Mouse (Mus musculus): Measurements from ENCODE around the gene Tmem210. TPM values are rescaled to one million over a fixed set of nuclear protein-coding genes. Genes with fewer than 3 reads are reported as not detected.

The Tmem210 gene
- total RNA-seq, 2 experiments from 2014 or later: not detected

DNA sequence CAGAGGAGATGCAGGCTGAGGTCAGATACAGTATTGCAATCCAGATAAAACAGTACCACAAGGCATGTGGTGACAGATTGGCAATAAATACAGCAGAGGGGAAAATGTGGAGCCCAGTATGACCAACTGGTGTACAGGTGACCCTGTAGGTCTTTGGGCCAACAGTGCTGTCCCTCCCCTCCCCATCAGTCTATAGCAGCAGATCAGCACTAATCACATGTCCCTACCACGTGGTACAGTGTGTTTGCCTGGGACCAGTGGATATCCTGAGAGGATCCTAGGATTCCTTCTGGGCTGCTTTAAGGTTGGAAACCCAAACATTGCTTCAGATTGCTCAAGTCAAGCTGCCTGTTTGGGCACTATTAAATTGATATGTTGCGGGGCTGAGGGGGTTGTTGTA is 45.6 kb downstream of the Tmem210 start:
- no peak for DNase-seq (ENCODE audit: low spot score in 2 of 2)

GRCm38 (mm10) chr2:25338303-25338702 is 50.4 kb downstream of the Tmem210 start:
- DNase-seq (ENCODE audit: low spot score in 2 of 2): peak in 1 of 2 experiments; percentile 48

Other genes with a start within 250 kb of the Tmem210 start
- gene Nsmf, start 233.8 kb upstream of the Tmem210 start, total RNA-seq (2021): 100 to 1,000 TPM; 950 to 953 TPM
- not detected for gene Entpd8, start 207.8 kb upstream of the Tmem210 start, total RNA-seq (2021)
- gene Noxa1, start 193.0 kb upstream of the Tmem210 start, total RNA-seq (2021): not detected
- 10 to 100 TPM; 19.5 to 21.0 TPM for gene Nrarp, start 107.4 kb upstream of the Tmem210 start, total RNA-seq (2021)
- gene Tor4a, start 91.3 kb upstream of the Tmem210 start, total RNA-seq (2021): 1 to 10 TPM; 1.9 to 2.3 TPM
- gene Nelfb, start 76.7 kb upstream of the Tmem210 start, total RNA-seq (2021): 10 to 100 TPM; 56.7 to 60.0 TPM
- under 1 TPM; 0.18 to 0.25 TPM for gene Stpg3, start 73.5 kb upstream of the Tmem210 start, total RNA-seq (2021)
- gene Fam166a, start 69.4 kb upstream of the Tmem210 start, total RNA-seq (2021): under 1 TPM in 1 of 2 experiments, not detected in 1; 0.69 TPM
- 100 to 1,000 TPM; 277 to 310 TPM for gene Tubb4b, start 63.4 kb upstream of the Tmem210 start, total RNA-seq (2021)
- not detected for gene Slc34a3, start 53.8 kb upstream of the Tmem210 start, total RNA-seq (2021)
- not detected for gene Rnf224, start 51.4 kb upstream of the Tmem210 start, total RNA-seq (2021)
- 100 to 1,000 TPM; 237 to 250 TPM for gene Rnf208, start 45.9 kb upstream of the Tmem210 start, total RNA-seq (2021)
- gene Cysrt1, start 45.7 kb upstream of the Tmem210 start, total RNA-seq (2021): not detected
- gene AL732309.1, start 41.3 kb upstream of the Tmem210 start, total RNA-seq (2021): 1 to 10 TPM; 3.8 to 3.9 TPM
- gene Tmem203, start 32.7 kb upstream of the Tmem210 start, total RNA-seq (2021): 10 to 100 TPM; 35.7 to 38.8 TPM
- 10 to 100 TPM; 21.2 to 23.1 TPM for gene Tprn, start 25.5 kb upstream of the Tmem210 start, total RNA-seq (2021)
- gene Ssna1, start 15.7 kb upstream of the Tmem210 start, total RNA-seq (2021): 10 to 100 TPM; 62.5 to 66.2 TPM
- gene Anapc2, start 15.7 kb upstream of the Tmem210 start, total RNA-seq (2021): 10 to 100 TPM; 79.8 to 84.4 TPM
- gene Lrrc26, start 1.8 kb downstream of the Tmem210 start, total RNA-seq (2021): not detected
- 100 to 1,000 TPM; 393 to 422 TPM for gene Grin1, start 31.0 kb downstream of the Tmem210 start, total RNA-seq (2021)
- gene Man1b1, start 44.2 kb downstream of the Tmem210 start, total RNA-seq (2021): 10 to 100 TPM; 59.6 to 62.4 TPM
- gene Dpp7, start 68.2 kb downstream of the Tmem210 start, total RNA-seq (2021): 10 to 100 TPM; 35.4 to 36.7 TPM
- gene Uap1l1, start 77.5 kb downstream of the Tmem210 start, total RNA-seq (2021): 10 to 100 TPM; 15.6 to 19.1 TPM
- gene Sapcd2, start 84.2 kb downstream of the Tmem210 start, total RNA-seq (2021): 1 to 10 TPM; 3.2 to 4.1 TPM
- 10 to 100 TPM; 16.3 to 17.7 TPM for gene Entpd2, start 107.7 kb downstream of the Tmem210 start, total RNA-seq (2021)
- gene Npdc1, start 111.2 kb downstream of the Tmem210 start, total RNA-seq (2021): 100 to 1,000 TPM; 426 to 435 TPM
- under 1 TPM; 0.15 to 0.76 TPM for gene Fut7, start 135.1 kb downstream of the Tmem210 start, total RNA-seq (2021)
- gene Abca2, start 140.6 kb downstream of the Tmem210 start, total RNA-seq (2021): 100 to 1,000 TPM; 173 to 176 TPM
- 1 to 10 TPM in 1 of 2 experiments, under 1 TPM in 1; 0.66 to 1.0 TPM for gene Clic3, start 168.7 kb downstream of the Tmem210 start, total RNA-seq (2021)
- 10 to 100 TPM; 56.7 to 61.3 TPM for gene Paxx, start 172.9 kb downstream of the Tmem210 start, total RNA-seq (2021)
- 100 to 1,000 TPM; 572 to 608 TPM for gene Ptgds, start 181.9 kb downstream of the Tmem210 start, total RNA-seq (2021)
- gene Lcn12, start 205.8 kb downstream of the Tmem210 start, total RNA-seq (2021): not detected
- gene Fbxw5, start 212.6 kb downstream of the Tmem210 start, total RNA-seq (2021): 100 to 1,000 TPM; 114 to 115 TPM
- 1 to 10 TPM; 1.3 to 2.1 TPM for gene C8g, start 213.6 kb downstream of the Tmem210 start, total RNA-seq (2021)